Comparison of ENCODE assay signal across 27 mouse cellular contexts in genomic region chr11:102552051-102552450, GRCm38 (mm10). TPM values are rescaled to one million over a fixed set of nuclear protein-coding genes. Genes with fewer than 3 reads are reported as not detected.
DNase-seq lines count a peak whose midpoint lies in the region; ATAC-seq and TF ChIP-seq lines count a peak whose summit lies in the region.
"Had no signal": no experiment of that assay in that cellular context is flagged by ENCODE, and none has a peak within 500 bp of the region (broad histone marks: within the 10 kb centered on the region; RNA-seq: fewer than 3 reads in every experiment).

No protein-coding gene starts in this region.

- TF ChIP-seq CTCF in liver, embryonic 14.5 days (IDR thresholded peaks at IDR 0.05; ENCODE audit: low read depth): peak; percentile 4; the same call in 1 of the 2 replicates
- 0 out of 2 replicates have a peak, but pooled peaks have one; percentile 1 for TF ChIP-seq CTCF in brain, embryonic 14.5 days (IDR thresholded peaks at IDR 0.05; ENCODE audit: borderline replicate concordance, extremely low read depth, insufficient read depth, insufficient read length)

- peaks cover 9% of the 10 kb centered on the region in 2 experiments for H3K4me1 ChIP-seq in liver, embryonic 14.5 days (replicated peaks; ENCODE audit: control insufficient read depth in 2 of 2, insufficient read depth in 2 of 2, low read length in 1 of 2)

- no peak overlapping the region for H3K4me2 ChIP-seq in liver, embryonic 14.5 days (ENCODE audit: low read depth)
- H3K4me2 ChIP-seq: heart, embryonic 15.5 days; liver, embryonic 12.5 days; lung, embryonic 15.5 days; midbrain, embryonic 15.5 days; neural tube, embryonic 13.5 days had no signal

- no peak overlapping the region for H3K9ac ChIP-seq in liver, embryonic 14.5 days (replicated peaks)
- H3K9ac ChIP-seq: heart, embryonic 15.5 days; liver, embryonic 12.5 days; lung, embryonic 15.5 days; midbrain, embryonic 15.5 days; neural tube, embryonic 13.5 days had no signal

- DNase-seq in heart, adult 11 months: peak; percentile 39
- DNase-seq in heart, adult 9 months (ENCODE audit: low spot score in 2 of 2): no peak
- DNase-seq in liver, embryonic 14.5 days (ENCODE audit: low read depth in 3 of 3, low spot score in 3 of 3): no peak
- no peak for DNase-seq in liver
- DNase-seq in brain, embryonic 14.5 days (ENCODE audit: low read depth): no peak
- no peak for DNase-seq in adrenal gland, postnatal 10 days
- no peak for DNase-seq in cerebellum, postnatal 4 days (ENCODE audit: low spot score in 2 of 2)
- DNase-seq: adrenal gland, postnatal 36 days; cerebellum, adult 11 months; cerebellum, adult 9-11 months; gastrocnemius, postnatal 10 days; heart, postnatal 36 days; kidney, adult 11 months; layer of hippocampus, adult 9-11 months; lung, postnatal 4 days; retina, postnatal 1 day; right cerebral cortex, postnatal 25 days; spleen, adult 18-20 months; thymus, postnatal 36 days had no signal

- TF ChIP-seq EP300 in liver, embryonic 14.5 days (IDR thresholded peaks at IDR 0.05; ENCODE audit: low read depth): no peak

- ATAC-seq in liver, embryonic 14.5 days (ENCODE audit: insufficient read depth): no peak
- ATAC-seq: forebrain, embryonic 16.5 days; liver, embryonic 12.5 days; midbrain, embryonic 15.5 days had no signal

- H3K36me3 ChIP-seq in liver, embryonic 14.5 days (replicated peaks; ENCODE audit: control insufficient read depth, insufficient read depth, low read depth): no peaks in the 10 kb centered on the region; the same call in 1 of the 2 replicates
- H3K36me3 ChIP-seq: heart, embryonic 15.5 days; midbrain, embryonic 15.5 days had no signal

- no peak overlapping the region for H3K27ac ChIP-seq in liver, embryonic 14.5 days
- H3K27ac ChIP-seq: embryonic facial prominence, embryonic 10.5 days; heart, embryonic 15.5 days; liver, embryonic 12.5 days; lung, embryonic 15.5 days; midbrain, embryonic 15.5 days; neural tube, embryonic 13.5 days had no signal

- no peaks in the 10 kb centered on the region for H3K27me3 ChIP-seq in liver, embryonic 14.5 days (ENCODE audit: control insufficient read depth, insufficient read depth, low read length)
- H3K27me3 ChIP-seq: heart, embryonic 15.5 days; liver, embryonic 12.5 days; lung, embryonic 15.5 days; midbrain, embryonic 15.5 days; neural tube, embryonic 13.5 days had no signal

- 76% methylated on average over 3 of the region's 3 CpGs for WGBS in liver, embryonic 14.5 days (ENCODE audit: insufficient replicate concordance)

- H3K4me3 ChIP-seq in liver, embryonic 14.5 days (ENCODE audit: insufficient read depth in 1 of 2, low read depth in 2 of 2, low read length in 2 of 2): no peak overlapping the region
- H3K4me3 ChIP-seq: embryonic facial prominence, embryonic 10.5 days; heart, embryonic 15.5 days; liver, embryonic 12.5 days; lung, embryonic 15.5 days; midbrain, embryonic 15.5 days; neural tube, embryonic 13.5 days had no signal

- no peaks in the 10 kb centered on the region for H3K9me3 ChIP-seq in liver, embryonic 14.5 days (ENCODE audit: control insufficient read depth, low read length)
- H3K9me3 ChIP-seq: embryonic facial prominence, embryonic 10.5 days; heart, embryonic 15.5 days; liver, embryonic 12.5 days; lung, embryonic 15.5 days; midbrain, embryonic 15.5 days; neural tube, embryonic 13.5 days had no signal

- TF ChIP-seq POLR2A in brain, embryonic 14.5 days (IDR thresholded peaks at IDR 0.05; ENCODE audit: borderline replicate concordance, extremely low read depth, insufficient read depth, insufficient read length, poor library complexity, severe bottlenecking): no peak

RNA-seq across cellular contexts. Expression of gene Gpatch8, which starts 4.1 kb away (rescaled TPM):
- polyA plus RNA-seq in liver, embryonic 14.5 days (2012; rRNA removed): 7.5 and 7.8 TPM in 2 replicates
- 14.1 and 16.4 TPM in 2 replicates for polyA plus RNA-seq in liver, embryonic 14.5 days (2014; fragmentation: Nextera tagmentation; extraction: Ambion mirVana)
- 46.1 and 58.4 TPM in 2 replicates for polyA plus RNA-seq in brain, embryonic 14.5 days (2012; rRNA removed)
- 10 to 100 TPM; 27.6 to 34.7 TPM for total RNA-seq in adrenal gland, postnatal 10 days (2021)

RNA-seq across cellular contexts. Expression of gene Gm11627, which starts 27.2 kb away (rescaled TPM):
- polyA plus RNA-seq in liver, embryonic 14.5 days (2012; rRNA removed): 0.08 and 0.17 TPM in 2 replicates
- polyA plus RNA-seq in liver, embryonic 14.5 days (2014; fragmentation: Nextera tagmentation; extraction: Ambion mirVana): not detected in 2 replicates
- 3.6 and 4.6 TPM in 2 replicates for polyA plus RNA-seq in brain, embryonic 14.5 days (2012; rRNA removed)
- total RNA-seq in adrenal gland, postnatal 10 days (2021): under 1 TPM; 0.51 to 0.64 TPM
- total RNA-seq: granulocyte monocyte progenitor cell, adult 5-6 weeks had no signal

RNA-seq across cellular contexts. Expression of gene Fzd2, which starts 52.1 kb away (rescaled TPM):
- polyA plus RNA-seq in liver, embryonic 14.5 days (2012; rRNA removed): 0.91 and 1.1 TPM in 2 replicates
- polyA plus RNA-seq in liver, embryonic 14.5 days (2014; fragmentation: Nextera tagmentation; extraction: Ambion mirVana): 0.28 and 0.47 TPM in 2 replicates
- polyA plus RNA-seq in brain, embryonic 14.5 days (2012; rRNA removed): 35.6 and 59.4 TPM in 2 replicates
- total RNA-seq in adrenal gland, postnatal 10 days (2021): 1 to 10 TPM; 6.3 to 7.2 TPM
- total RNA-seq: granulocyte monocyte progenitor cell, adult 5-6 weeks had no signal

Comparison
In these comparisons a context has a peak if more than half of its experiments do, and no peak if none do; other contexts are left out.
1. RNA of gene Fzd2, which starts 52.1 kb away (polyA plus RNA-seq): 35.6 to 59.4 TPM in brain, embryonic 14.5 days; 0.28 to 1.1 TPM in liver, embryonic 14.5 days; every median in the first group is over 10 times any median in the second.